Mouse (Mus musculus) left cerebral cortex, adult 18-20 months (tissue): ENCODE data around the gene Dgkq. TPM values are rescaled to one million over a fixed set of nuclear protein-coding genes. Genes with fewer than 3 reads are reported as not detected.

Source experiments
- DNase-seq, 2 experiments: peaks; one replicate each; pipeline ENCODE4 v3.0.0; 2021 to 2022; ENCODE audit warnings: low spot score in 2 of 2, mixed read lengths in 1 of 2
- total RNA-seq, 2 experiments: library from RNA; stranded (reverse); gene quantifications; 2 replicates each; pipeline ENCODE4 v1.2.3; 2021

Dgkq gene
- total RNA-seq, 2 experiments from 2014 or later = 45.7 to 60.3 TPM

DNA sequence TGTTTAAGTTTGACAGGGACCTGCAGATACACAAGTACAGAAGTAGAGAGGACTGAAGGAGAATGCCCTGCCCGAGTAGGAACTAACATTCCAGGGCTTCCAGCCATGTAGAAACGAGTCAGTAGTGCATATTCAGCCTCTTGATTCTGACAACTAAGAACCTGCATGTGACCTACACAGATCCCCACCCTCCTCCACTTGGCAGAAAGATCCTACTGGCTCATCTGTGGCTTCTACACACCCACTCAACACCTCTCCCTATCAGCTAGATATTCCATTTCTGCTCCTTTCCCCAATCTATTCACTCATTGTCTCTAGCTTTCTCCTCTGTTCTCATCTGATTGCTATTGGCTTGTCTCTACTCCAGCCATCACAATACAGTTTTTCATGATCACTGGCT lies 47.6 kb downstream of the Dgkq start:
- DNase-seq = no peak

- no peak for DNase-seq
Measured at GRCm38 (mm10) chr5:108610426-108610825, 59.0 kb downstream of the Dgkq start.

- DNase-seq = peak; percentile 22 to 42
Measured at GRCm38 (mm10) chr5:108602537-108602936, 66.9 kb downstream of the Dgkq start.

- DNase-seq = no peak
Measured at GRCm38 (mm10) chr5:108599923-108600322, 69.5 kb downstream of the Dgkq start.

Other genes starting within 250 kb of the Dgkq start
- 100 to 1,000 TPM; 232 to 256 TPM for gene Atp5k, start 235.2 kb downstream of the Dgkq start, total RNA-seq
- gene Mfsd7a, start 220.8 kb downstream of the Dgkq start, total RNA-seq = under 1 TPM; 0.74 to 0.87 TPM
- gene Pcgf3, start 208.4 kb downstream of the Dgkq start, total RNA-seq = 10 to 100 TPM; 37.5 to 41.8 TPM
- 100 to 1,000 TPM; 674 to 788 TPM for gene Cplx1, start 119.6 kb downstream of the Dgkq start, total RNA-seq
- gene Gak, start 39.9 kb downstream of the Dgkq start, total RNA-seq = 10 to 100 TPM; 95.7 to 98.5 TPM
- 10 to 100 TPM; 33.7 to 43.5 TPM for gene Tmem175, start 39.9 kb downstream of the Dgkq start, total RNA-seq
- gene Idua, start 9.3 kb downstream of the Dgkq start, total RNA-seq = 10 to 100 TPM; 17.5 to 18.1 TPM
- gene Slc26a1, start 5.9 kb upstream of the Dgkq start, total RNA-seq = under 1 TPM; 0.68 to 1.00 TPM
- gene Fgfrl1, start 22.7 kb upstream of the Dgkq start, total RNA-seq = 10 to 100 TPM; 16.9 to 28.0 TPM
- gene Rnf212, start 105.3 kb upstream of the Dgkq start, total RNA-seq = not detected
- gene Tmed11, start 125.7 kb upstream of the Dgkq start, total RNA-seq = not detected
- gene Vmn2r8, start 139.2 kb upstream of the Dgkq start, total RNA-seq = not detected
- not detected for gene Vmn2r9, start 182.9 kb upstream of the Dgkq start, total RNA-seq